Mouse (Mus musculus) erythroblast, embryonic 14.5 days (primary cell): ENCODE measurements around the gene Rfc4. TPM values are rescaled to one million over a fixed set of nuclear protein-coding genes. Genes with fewer than 3 reads are reported as not detected.

Experiments used
- H3K27me3 ChIP-seq: 2 replicates; pipeline ENCODE4 v1.6.1; 2012; ENCODE audit warnings: inconsistent platforms; ENCODE audit not compliant: control insufficient read depth
- H3K36me3 ChIP-seq: 2 replicates; pipeline ENCODE4 v1.6.1; 2012; ENCODE audit warnings: mild to moderate bottlenecking, inconsistent platforms; ENCODE audit not compliant: control insufficient read depth
- H3K4me1 ChIP-seq: 2 replicates; pipeline ENCODE4 v1.6.1; 2012; ENCODE audit warnings: inconsistent platforms; ENCODE audit not compliant: control insufficient read depth
- H3K4me3 ChIP-seq: replicated peaks from 2 replicates; pipeline ENCODE3; 2012; ENCODE audit warnings: moderate library complexity, mild to moderate bottlenecking, inconsistent platforms
- H3K9me3 ChIP-seq: 2 replicates; pipeline ENCODE4 v1.6.1; 2012; ENCODE audit warnings: low read length, inconsistent platforms, mixed read lengths; ENCODE audit not compliant: control insufficient read depth
- GATA1 ChIP-seq: IDR thresholded peaks from 2 replicates; pipeline ENCODE4 v1.6.1; 2012; ENCODE audit warnings: low read length, inconsistent platforms, mixed read lengths
- TAL1 ChIP-seq: IDR thresholded peaks from 3 replicates; pipeline ENCODE4 v1.6.1; 2012; ENCODE audit warnings: low read length, inconsistent platforms, mixed read lengths
- polyA plus RNA-seq: library from polyadenylated mRNA; stranded (reverse); fragments of >175 nt; gene quantifications from 2 replicates; pipeline ENCODE4 v1.2.3, GENCODE M21; 2012

The Rfc4 gene
- 4.7 and 7.9 TPM in 2 replicates for polyA plus RNA-seq

GRCm38 (mm10) chr16:23127673-23128375, at the start of gene Rfc4:
Gene Rfc4 (minus strand): TSS chr16:23127737.
- H3K4me3 ChIP-seq: peak within 1 kb of the TSS; percentile 70
- peaks cover 35% of the 10 kb centered on the region for H3K36me3 ChIP-seq
- peaks cover 29% of the 10 kb centered on the region for H3K4me1 ChIP-seq
- H3K27me3 ChIP-seq: no peaks in the 10 kb centered on the region
- no peaks in the 10 kb centered on the region for H3K9me3 ChIP-seq
- TF ChIP-seq TAL1: no peak
- TF ChIP-seq GATA1: no peak

- H3K4me3 ChIP-seq: no peak overlapping the region
- TF ChIP-seq GATA1: no peak
- no peak for TF ChIP-seq TAL1
- no peaks in the 10 kb centered on the region for H3K9me3 ChIP-seq
- H3K27me3 ChIP-seq: no peaks in the 10 kb centered on the region
- no peaks in the 10 kb centered on the region for H3K36me3 ChIP-seq
- no peaks in the 10 kb centered on the region for H3K4me1 ChIP-seq
These were observed 48.4 kb upstream of the Rfc4 start for GRCm38 (mm10) chr16:23175956-23176355.

- Histone ChIP-seq H3K27me3 (no peaks in the 10 kb centered on the region), H3K4me3 (no peak overlapping the region), H3K9me3 (no peaks in the 10 kb centered on the region), H3K4me1 (no peaks in the 10 kb centered on the region), H3K36me3 (no peaks in the 10 kb centered on the region)
- no peak for TF ChIP-seq GATA1
- no peak for TF ChIP-seq TAL1
These were observed 47.3 kb upstream of the Rfc4 start for GRCm38 (mm10) chr16:23174855-23175254.

GRCm38 (mm10) chr16:23173904-23174303, 46.4 kb upstream of the Rfc4 start:
- no peaks in the 10 kb centered on the region for H3K4me1 ChIP-seq
- no peak for TF ChIP-seq TAL1
- TF ChIP-seq GATA1: no peak
- no peaks in the 10 kb centered on the region for H3K27me3 ChIP-seq
- H3K4me3 ChIP-seq: no peak overlapping the region
- H3K9me3 ChIP-seq: no peaks in the 10 kb centered on the region
- no peaks in the 10 kb centered on the region for H3K36me3 ChIP-seq

DNA sequence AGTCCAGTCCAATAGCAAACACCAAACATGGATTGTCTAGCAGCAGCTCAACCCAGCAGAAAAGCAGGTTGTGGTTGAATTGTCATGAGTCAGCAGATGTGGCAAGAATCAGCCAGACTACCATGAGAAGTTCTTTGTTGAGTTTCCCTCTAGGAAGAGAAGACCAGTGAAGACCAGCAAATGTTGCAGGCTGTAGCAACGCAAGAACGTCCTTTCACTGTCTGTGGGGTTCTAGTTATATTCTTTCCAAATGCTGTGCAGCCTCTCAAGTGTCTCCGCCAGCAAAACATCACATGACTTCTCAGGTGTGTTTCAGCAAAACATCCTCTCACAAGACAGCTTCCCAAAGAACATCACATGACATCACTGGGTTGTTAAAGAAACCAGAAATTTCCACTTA, 43.3 kb upstream of the Rfc4 start:
- TF ChIP-seq GATA1: no peak
- no peak for TF ChIP-seq TAL1
- no peaks in the 10 kb centered on the region for H3K36me3 ChIP-seq
- H3K9me3 ChIP-seq: no peaks in the 10 kb centered on the region
- H3K27me3 ChIP-seq: no peaks in the 10 kb centered on the region
- no peaks in the 10 kb centered on the region for H3K4me1 ChIP-seq
- H3K4me3 ChIP-seq: no peak overlapping the region

DNA sequence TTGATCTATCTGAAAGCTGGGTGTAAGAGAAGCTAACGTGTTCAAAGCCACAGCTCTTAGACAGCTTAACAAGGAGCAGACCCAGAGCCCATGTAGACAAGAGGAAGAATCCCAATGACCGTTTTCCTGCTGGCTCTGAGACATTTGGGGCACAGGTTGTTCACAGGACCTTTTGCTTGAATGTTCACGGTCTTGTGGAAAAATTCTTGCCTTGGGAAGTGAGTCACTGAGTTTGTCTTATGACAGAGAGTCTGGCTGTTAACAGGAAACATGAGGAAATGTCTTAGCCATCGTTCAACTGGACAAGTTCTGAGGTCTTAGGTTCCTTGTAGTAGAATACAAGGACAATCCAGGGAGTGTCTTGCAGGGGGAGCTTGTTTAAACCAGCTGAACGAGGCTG, 39.5 kb upstream of the Rfc4 start:
- no peaks in the 10 kb centered on the region for H3K4me1 ChIP-seq
- no peaks in the 10 kb centered on the region for H3K36me3 ChIP-seq
- H3K27me3 ChIP-seq: no peaks in the 10 kb centered on the region
- H3K9me3 ChIP-seq: no peaks in the 10 kb centered on the region
- H3K4me3 ChIP-seq: no peak overlapping the region
- TF ChIP-seq GATA1 (no peak), TAL1 (no peak)

GRCm38 (mm10) chr16:23166646-23167045, 39.1 kb upstream of the Rfc4 start:
- H3K27me3 ChIP-seq: no peaks in the 10 kb centered on the region
- TF ChIP-seq TAL1 (no peak), GATA1 (no peak)
- no peak overlapping the region for H3K4me3 ChIP-seq
- H3K4me1 ChIP-seq: no peaks in the 10 kb centered on the region
- no peaks in the 10 kb centered on the region for H3K36me3 ChIP-seq
- H3K9me3 ChIP-seq: no peaks in the 10 kb centered on the region

- Histone ChIP-seq H3K36me3 (no peaks in the 10 kb centered on the region), H3K27me3 (no peaks in the 10 kb centered on the region), H3K4me3 (no peak overlapping the region), H3K9me3 (no peaks in the 10 kb centered on the region), H3K4me1 (no peaks in the 10 kb centered on the region)
- TF ChIP-seq TAL1 (no peak), GATA1 (no peak)
These were observed 37.9 kb upstream of the Rfc4 start for GRCm38 (mm10) chr16:23165441-23165840.

DNA sequence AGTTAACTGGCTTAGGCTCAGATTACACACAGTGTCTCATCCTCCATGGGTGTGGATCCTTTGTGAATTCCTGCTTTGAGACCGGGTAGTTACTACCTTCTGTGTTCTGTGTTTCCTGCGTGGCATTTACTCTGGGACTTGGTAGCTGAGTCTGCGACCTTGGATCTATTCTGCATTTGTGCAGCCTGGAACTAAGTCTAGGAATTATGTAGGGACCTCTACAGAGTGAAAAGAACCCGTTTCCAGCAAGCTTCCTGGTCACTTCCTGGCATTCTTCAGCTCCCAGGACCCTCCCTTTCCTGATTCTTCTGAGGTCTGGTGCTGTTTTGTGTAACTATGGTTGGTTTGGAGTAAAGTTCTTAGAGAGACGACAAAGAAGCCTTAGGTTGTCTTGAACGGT, 36.9 kb upstream of the Rfc4 start:
- H3K4me1 ChIP-seq: no peaks in the 10 kb centered on the region
- H3K36me3 ChIP-seq: no peaks in the 10 kb centered on the region
- H3K9me3 ChIP-seq: no peaks in the 10 kb centered on the region
- TF ChIP-seq TAL1 (no peak), GATA1 (no peak)
- H3K27me3 ChIP-seq: no peaks in the 10 kb centered on the region
- H3K4me3 ChIP-seq: no peak overlapping the region

DNA sequence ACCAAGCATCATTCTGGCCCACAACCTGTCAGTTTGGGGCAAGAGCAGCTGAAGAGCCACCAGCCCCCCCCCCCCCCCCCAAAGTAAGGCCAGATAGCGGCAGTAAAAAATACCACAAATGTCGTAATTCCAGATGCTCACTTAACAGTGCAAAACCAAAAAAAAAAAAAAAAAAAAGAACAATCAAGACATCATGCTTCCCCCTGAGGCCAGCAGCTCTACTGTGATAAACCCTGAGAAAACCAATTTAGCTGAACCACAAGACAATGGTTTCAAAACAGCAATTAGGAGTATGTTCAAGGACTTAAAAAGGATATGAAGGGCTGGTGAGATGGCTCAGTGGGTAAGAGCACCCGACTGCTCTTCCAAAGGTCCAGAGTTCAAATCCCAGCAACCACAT, 34.6 kb upstream of the Rfc4 start:
- H3K36me3 ChIP-seq: no peaks in the 10 kb centered on the region
- H3K4me3 ChIP-seq: no peak overlapping the region
- TF ChIP-seq TAL1 (no peak), GATA1 (no peak)
- H3K4me1 ChIP-seq: no peaks in the 10 kb centered on the region
- H3K27me3 ChIP-seq: no peaks in the 10 kb centered on the region
- H3K9me3 ChIP-seq: no peaks in the 10 kb centered on the region
